Mouse (Mus musculus): ENCODE measurements at regions not wholly inside any gene's neighbourhood (a gene's known extent, or its start where the extent isn't known, plus 50 kb on each side); places are given as distances from the start of the nearest gene placed in this dataset.

- DNase-seq: no peak
Measured at GRCm38 (mm10) chr14:29784506-29784905, 62.8 kb upstream of the Cacna2d3 start.

- DNase-seq: no peak
Measured at GRCm38 (mm10) chr14:29786431-29786830, 64.8 kb upstream of the Cacna2d3 start.

GRCm38 (mm10) chr14:29787796-29788195, 66.1 kb upstream of the Cacna2d3 start:
- DNase-seq: no peak

GRCm38 (mm10) chr14:29788351-29788750, 66.7 kb upstream of the Cacna2d3 start:
- no peak for DNase-seq

GRCm38 (mm10) chr14:29795325-29795724, 73.7 kb upstream of the Cacna2d3 start:
- no peak for DNase-seq

- no peak for DNase-seq
Measured at GRCm38 (mm10) chr14:29796396-29796795, 74.7 kb upstream of the Cacna2d3 start.

- no peak for DNase-seq
Measured at GRCm38 (mm10) chr14:29799852-29800251, 78.2 kb upstream of the Cacna2d3 start.

- no peak for DNase-seq
Measured at GRCm38 (mm10) chr14:29805234-29805633, 83.6 kb upstream of the Cacna2d3 start.

- no peak for DNase-seq
Measured at GRCm38 (mm10) chr14:29807881-29808280, 86.2 kb upstream of the Cacna2d3 start.

GRCm38 (mm10) chr14:29814626-29815025, 93.0 kb upstream of the Cacna2d3 start:
- DNase-seq: peak; percentile 17

- no peak for DNase-seq
Measured at GRCm38 (mm10) chr14:29817548-29817947, 95.9 kb upstream of the Cacna2d3 start.

- DNase-seq: peak; percentile 36
Measured at GRCm38 (mm10) chr14:29818251-29818650, 96.6 kb upstream of the Cacna2d3 start.

- peak; percentile 13 for DNase-seq
Measured at GRCm38 (mm10) chr14:29818751-29819150, 97.1 kb upstream of the Cacna2d3 start.

GRCm38 (mm10) chr14:29837063-29837462, 115.4 kb upstream of the Cacna2d3 start:
- DNase-seq: no peak

GRCm38 (mm10) chr14:29839576-29839975, 117.9 kb upstream of the Cacna2d3 start:
- no peak for DNase-seq

- peak; percentile 31 for DNase-seq
Measured at GRCm38 (mm10) chr14:29841361-29842117, 119.9 kb upstream of the Cacna2d3 start.

- no peak for DNase-seq
Measured at GRCm38 (mm10) chr14:29847661-29848060, 120.4 kb upstream of the Selenok start.

- DNase-seq: no peak
Measured at GRCm38 (mm10) chr14:29851286-29851685, 116.8 kb upstream of the Selenok start.

GRCm38 (mm10) chr14:29851956-29852725, 116.0 kb upstream of the Selenok start:
- DNase-seq: no peak

- no peak for DNase-seq
Measured at GRCm38 (mm10) chr14:29862032-29862431, 106.1 kb upstream of the Selenok start.

GRCm38 (mm10) chr14:29866455-29867275, 101.4 kb upstream of the Selenok start:
- DNase-seq: peak; percentile 60

- peak; percentile 33 for DNase-seq
Measured at GRCm38 (mm10) chr14:29867311-29867710, 100.8 kb upstream of the Selenok start.

- no peak for DNase-seq
Measured at GRCm38 (mm10) chr14:29869930-29870329, 98.2 kb upstream of the Selenok start.
